8 mouse cellular contexts compared by ENCODE assay signal in the genomic region with DNA sequence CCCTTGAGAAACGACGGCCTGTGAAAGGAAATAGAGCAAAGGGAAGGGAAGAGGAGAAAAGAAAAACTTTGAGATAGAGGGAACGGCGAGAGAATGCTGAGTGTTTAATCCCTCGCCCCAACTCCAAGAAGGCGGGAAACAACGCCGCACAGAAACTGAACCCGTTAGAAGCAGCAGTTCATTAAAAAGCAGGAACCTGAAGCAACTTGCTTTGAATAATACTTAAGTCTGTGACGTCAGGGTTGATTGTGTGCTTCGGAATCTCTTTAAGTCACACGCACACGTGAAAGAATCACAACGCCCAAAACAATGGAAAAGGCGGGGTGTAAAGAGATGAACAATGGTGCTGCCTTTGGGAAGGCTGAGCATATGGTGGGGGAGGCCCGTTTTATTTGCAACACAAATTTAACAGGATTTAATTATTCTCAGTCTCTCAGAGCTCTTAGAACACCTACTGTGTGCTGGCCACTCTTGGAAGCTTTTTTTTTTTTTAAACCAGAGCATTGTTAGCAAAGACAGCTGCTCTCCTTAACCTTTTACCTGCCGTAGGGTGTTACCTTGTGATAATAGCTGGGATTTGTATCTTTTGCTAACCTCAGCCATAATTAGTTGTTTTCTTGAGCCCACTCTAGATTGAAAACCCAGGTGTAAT. TPM values are rescaled to one million over a fixed set of nuclear protein-coding genes. Genes with fewer than 3 reads are reported as not detected.
A peak's percentile ranks its signal among the peaks of the same experiment; 100 is the strongest.
DNase-seq lines count a peak whose midpoint lies in the region; ATAC-seq and TF ChIP-seq lines count a peak whose summit lies in the region.

A gene (minus strand): TSS at position 213 of the 652 bp plus-strand sequence.

- H3K4me1 ChIP-seq in liver, adult 2 months (ENCODE audit: control insufficient read depth, insufficient read depth, low read length): peaks cover 5% of the 10 kb centered on the region; the same call in 1 of the 2 replicates
- H3K4me1 ChIP-seq in forebrain, embryonic 14.5 days (ENCODE audit: control insufficient read depth, insufficient read depth, low read length): peaks cover 17% of the 10 kb centered on the region
- H3K4me1 ChIP-seq in hindbrain, embryonic 12.5 days: peaks cover 18% of the 10 kb centered on the region
- H3K4me1 ChIP-seq in liver, embryonic 11.5 days (replicated peaks; ENCODE audit: control insufficient read depth, insufficient read depth, low read length): peaks cover 23% of the 10 kb centered on the region
- H3K4me1 ChIP-seq in neural tube, embryonic 12.5 days: peaks cover 14% of the 10 kb centered on the region; the same call in 1 of the 2 replicates

- no peaks in the 10 kb centered on the region for H3K36me3 ChIP-seq in liver, adult 2 months (ENCODE audit: control insufficient read depth, insufficient read depth, low read length)
- H3K36me3 ChIP-seq in forebrain, embryonic 14.5 days (ENCODE audit: control insufficient read depth, insufficient read depth, low read length): peaks cover 9% of the 10 kb centered on the region
- H3K36me3 ChIP-seq in hindbrain, embryonic 12.5 days: peaks cover 9% of the 10 kb centered on the region; the same call in 1 of the 2 replicates
- no peaks in the 10 kb centered on the region for H3K36me3 ChIP-seq in liver, embryonic 11.5 days (ENCODE audit: control insufficient read depth, insufficient read depth, low read length)
- H3K36me3 ChIP-seq in neural tube, embryonic 12.5 days: 0 out of 2 replicates have a peak, but pooled peaks cover 4% of the 10 kb centered on the region

- 11% methylated on average over 17 of the region's 17 CpGs for WGBS in liver, adult 2 months
- WGBS in forebrain, embryonic 14.5 days: under 1% methylated on average over 17 of the region's 17 CpGs
- WGBS in hindbrain, embryonic 12.5 days: 2% methylated on average over 17 of the region's 17 CpGs
- 3% methylated on average over 17 of the region's 17 CpGs for WGBS in liver, embryonic 11.5 days
- WGBS in neural tube, embryonic 12.5 days: 1% methylated on average over 17 of the region's 17 CpGs

- TF ChIP-seq POLR2A in liver, adult 2 months (IDR thresholded peaks at IDR 0.05; ENCODE audit: extremely low read depth, insufficient read depth, low read length): no peak

- no peak for TF ChIP-seq CTCF in liver, adult 2 months (IDR thresholded peaks at IDR 0.05; ENCODE audit: low read depth, low read length)

- no peaks in the 10 kb centered on the region for H3K9me3 ChIP-seq in forebrain, embryonic 14.5 days (replicated peaks; ENCODE audit: control insufficient read depth, low read length)
- H3K9me3 ChIP-seq in hindbrain, embryonic 12.5 days (replicated peaks): no peaks in the 10 kb centered on the region
- no peaks in the 10 kb centered on the region for H3K9me3 ChIP-seq in liver, embryonic 11.5 days (ENCODE audit: control insufficient read depth, low read length)
- no peaks in the 10 kb centered on the region for H3K9me3 ChIP-seq in neural tube, embryonic 12.5 days

- peak within 1 kb of the TSS; percentile 67 for H3K9ac ChIP-seq in liver, adult 2 months (ENCODE audit: low read depth, low read length)
- peak within 1 kb of the TSS; percentile 79 for H3K9ac ChIP-seq in forebrain, embryonic 14.5 days (ENCODE audit: low read length)
- peak within 1 kb of the TSS; percentile 90 for H3K9ac ChIP-seq in hindbrain, embryonic 12.5 days
- H3K9ac ChIP-seq in liver, embryonic 11.5 days (ENCODE audit: low read depth, low read length): peak within 1 kb of the TSS; percentile 71
- peak within 1 kb of the TSS; percentile 82 for H3K9ac ChIP-seq in neural tube, embryonic 12.5 days

- peaks cover 3% of the 10 kb centered on the region; the same call in 1 of the 2 replicates for H3K27me3 ChIP-seq in liver, adult 2 months (ENCODE audit: control insufficient read depth, insufficient read depth, low read length)
- H3K27me3 ChIP-seq in forebrain, embryonic 14.5 days (replicated peaks; ENCODE audit: control insufficient read depth, insufficient read depth, low read length): no peaks in the 10 kb centered on the region
- no peaks in the 10 kb centered on the region for H3K27me3 ChIP-seq in hindbrain, embryonic 12.5 days
- H3K27me3 ChIP-seq in liver, embryonic 11.5 days (replicated peaks; ENCODE audit: control insufficient read depth, insufficient read depth, low read length): no peaks in the 10 kb centered on the region
- no peaks in the 10 kb centered on the region for H3K27me3 ChIP-seq in neural tube, embryonic 12.5 days (replicated peaks)

- peak; percentile 57 for ATAC-seq in forebrain, embryonic 14.5 days
- ATAC-seq in hindbrain, embryonic 12.5 days (ENCODE audit: low FRiP score): peak; percentile 44
- ATAC-seq in liver, embryonic 11.5 days (replicated peaks; ENCODE audit: low FRiP score): no peak; the same call in 1 of the 2 replicates
- peak; percentile 57 for ATAC-seq in neural tube, embryonic 12.5 days (ENCODE audit: low FRiP score, low read depth)

- peak within 1 kb of the TSS; percentile 72 for H3K4me2 ChIP-seq in forebrain, embryonic 14.5 days (ENCODE audit: low read length)
- H3K4me2 ChIP-seq in hindbrain, embryonic 12.5 days (replicated peaks): peak within 1 kb of the TSS; percentile 70
- H3K4me2 ChIP-seq in liver, embryonic 11.5 days: peak within 1 kb of the TSS; percentile 64
- H3K4me2 ChIP-seq in neural tube, embryonic 12.5 days (replicated peaks): peak within 1 kb of the TSS; percentile 77

- H3K79me2 ChIP-seq in liver, adult 2 months (ENCODE audit: control insufficient read depth, insufficient read depth, low read length): no peaks in the 10 kb centered on the region

- peak within 1 kb of the TSS; percentile 60 for H3K4me3 ChIP-seq in liver, adult 2 months (ENCODE audit: insufficient read depth, low read depth, low read length)
- peak within 1 kb of the TSS; percentile 68 for H3K4me3 ChIP-seq in forebrain, embryonic 14.5 days (ENCODE audit: low read depth, low read length)
- H3K4me3 ChIP-seq in hindbrain, embryonic 12.5 days: peak within 1 kb of the TSS; percentile 84
- H3K4me3 ChIP-seq in liver, embryonic 11.5 days (ENCODE audit: low read depth, low read length): peak within 1 kb of the TSS; percentile 75
- peak within 1 kb of the TSS; percentile 86 for H3K4me3 ChIP-seq in neural tube, embryonic 12.5 days

- no peak for DNase-seq in liver, adult 2 months (ENCODE audit: extremely low read depth, low read depth, low spot score)
- DNase-seq in liver (no peak), adipocyte (ENCODE audit: low spot score) (no peak)
- no peak for DNase-seq in adrenal gland, adult 2 months
- DNase-seq in forebrain, embryonic 14.5 days (ENCODE audit: low spot score): peak; percentile 89
- DNase-seq in liver, embryonic 11.5 days (ENCODE audit: low spot score): no peak

- H3K27ac ChIP-seq in liver, adult 2 months (replicated peaks; ENCODE audit: insufficient read depth, low read depth, low read length): no peak within 1 kb of the TSS
- peak within 1 kb of the TSS; percentile 93 for H3K27ac ChIP-seq in forebrain, embryonic 14.5 days (ENCODE audit: low read depth, low read length)
- H3K27ac ChIP-seq in hindbrain, embryonic 12.5 days: peak within 1 kb of the TSS; percentile 98
- peak within 1 kb of the TSS; percentile 66 for H3K27ac ChIP-seq in liver, embryonic 11.5 days (ENCODE audit: low read depth, low read length)
- H3K27ac ChIP-seq in neural tube, embryonic 12.5 days: peak within 1 kb of the TSS; percentile 90

RNA-seq across cellular contexts. Expression of the gene that starts here (rescaled TPM):
- 0.74 and 0.94 TPM in 2 replicates for total RNA-seq in liver, adult 2 months (2014; rRNA removed)
- polyA plus RNA-seq in liver, adult 2 months (2012; rRNA removed): 2.7 and 5.8 TPM in 2 replicates
- 10 to 100 TPM; 24.8 to 33.6 TPM for total RNA-seq in adrenal gland, adult 2 months (2021)
- polyA plus RNA-seq in adrenal gland, adult 2 months (2012; rRNA removed): 39.9 and 62.2 TPM in 2 replicates
- polyA plus RNA-seq in forebrain, embryonic 14.5 days (2014; fragmentation: Nextera tagmentation; extraction: Ambion mirVana): 30.6 and 34.0 TPM in 2 replicates
- polyA plus RNA-seq in hindbrain, embryonic 12.5 days (2016; fragmentation: Nextera tagmentation; extraction: Ambion mirVana): 34.9 and 40.5 TPM in 2 replicates
- polyA plus RNA-seq in liver, embryonic 11.5 days (2014; fragmentation: Nextera tagmentation; extraction: Ambion mirVana): 12.4 and 14.7 TPM in 2 replicates
- 31.0 and 35.6 TPM in 2 replicates for polyA plus RNA-seq in neural tube, embryonic 12.5 days (2016; fragmentation: Nextera tagmentation; extraction: Ambion mirVana)

Comparison
In these comparisons a context has a peak if more than half of its experiments do, and no peak if none do; other contexts are left out.
1. RNA of the gene that starts here (total RNA-seq): 24.8 to 33.6 TPM in adrenal gland, adult 2 months; 0.74 to 0.94 TPM in liver, adult 2 months; every median in the first group is over 10 times any median in the second.
2. Peak in every context shown above with its lines, with median percentiles within 50 percentile points of each other: H3K4me3 ChIP-seq, H3K9ac ChIP-seq and H3K4me2 ChIP-seq.